Mouse (Mus musculus): ENCODE measurements around the gene Arl8a. TPM values are rescaled to one million over a fixed set of nuclear protein-coding genes. Genes with fewer than 3 reads are reported as not detected.
"Not testable (repeated sequence)": the region's sequence is repeated elsewhere in the genome, so short reads cannot be mapped to it uniquely, and the experiment has no call there.

Arl8a gene
- 329 and 392 TPM in 2 replicates for polyA plus RNA-seq (2015; fragmentation: Nextera tagmentation; extraction: Ambion mirVana)

DNA sequence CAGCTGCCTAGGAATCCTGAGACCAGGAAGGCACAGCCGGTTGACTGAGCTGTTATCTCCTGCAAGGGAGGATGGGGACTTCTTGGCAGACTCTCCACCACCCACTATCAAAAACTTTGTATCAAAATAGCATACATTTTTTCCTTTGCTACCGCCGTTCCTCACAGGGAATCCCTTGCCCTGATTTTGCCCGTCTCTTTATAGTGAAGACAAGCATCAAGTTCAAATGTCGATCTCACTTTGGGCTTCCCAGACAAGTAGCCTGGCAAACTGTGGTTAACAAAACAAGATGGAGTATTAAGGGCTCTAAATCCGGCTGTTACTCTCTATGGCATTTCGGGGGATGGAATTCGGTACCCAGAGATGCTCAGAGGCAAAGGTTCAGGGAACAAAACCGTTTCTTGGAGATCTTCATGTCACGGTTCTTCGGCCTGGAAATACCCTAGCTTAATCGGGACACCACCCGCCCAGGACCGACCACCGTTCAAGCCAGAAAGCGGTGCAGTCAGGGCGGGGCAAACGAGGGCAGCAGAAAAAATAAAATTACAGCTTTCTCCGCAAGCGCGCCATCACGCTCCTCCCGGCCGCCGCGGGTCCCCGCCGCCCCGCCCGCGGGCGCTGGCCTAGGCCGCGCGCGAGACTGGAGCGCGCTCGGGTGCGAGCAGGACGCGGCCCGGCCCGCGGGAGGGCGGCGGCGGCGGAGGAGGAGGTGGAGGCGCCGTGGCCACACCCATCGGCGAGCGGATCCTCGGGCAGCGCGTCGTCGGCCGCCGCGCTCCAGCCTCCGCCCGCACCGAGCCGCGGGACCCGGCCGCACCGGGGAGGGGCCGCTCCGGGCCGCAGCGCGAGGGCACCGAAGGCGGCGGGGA lies at the start of gene Arl8a:
Arl8a (plus strand) TSS at position 748 of the 869 bp plus-strand sequence.
- no peaks in the 10 kb centered on the region for H3K9me3 ChIP-seq (ENCODE audit: control insufficient read depth, low read length)
- peak within 1 kb of the TSS; percentile 98 for H3K27ac ChIP-seq (ENCODE audit: low read depth, low read length)
- no peaks in the 10 kb centered on the region for H3K27me3 ChIP-seq (replicated peaks; ENCODE audit: control insufficient read depth, insufficient read depth, low read length)
- H3K4me2 ChIP-seq (ENCODE audit: low read length): peak within 1 kb of the TSS; percentile 84
- ATAC-seq: peak; percentile 85
- peak within 1 kb of the TSS; percentile 99 for H3K9ac ChIP-seq (ENCODE audit: low read depth, low read length)
- H3K4me1 ChIP-seq (ENCODE audit: control insufficient read depth, insufficient read depth, low read depth, low read length): peaks cover 33% of the 10 kb centered on the region
- H3K4me3 ChIP-seq (ENCODE audit: low read length): peak within 1 kb of the TSS; percentile 98
- H3K36me3 ChIP-seq (ENCODE audit: control insufficient read depth, insufficient read depth, low read length): no peaks in the 10 kb centered on the region
- WGBS: under 1% methylated on average over 64 of the region's 78 CpGs

- Histone ChIP-seq H3K36me3 (ENCODE audit: control insufficient read depth, insufficient read depth, low read length) (no peaks in the 10 kb centered on the region), H3K27me3 (replicated peaks; ENCODE audit: control insufficient read depth, insufficient read depth, low read length) (peaks cover 5% of the 10 kb centered on the region; the same call in 1 of the 2 replicates), H3K4me1 (ENCODE audit: control insufficient read depth, insufficient read depth, low read depth, low read length) (no peaks in the 10 kb centered on the region; the same call in 1 of the 2 replicates), H3K9me3 (ENCODE audit: control insufficient read depth, low read length) (no peaks in the 10 kb centered on the region), H3K27ac (ENCODE audit: low read depth, low read length) (no peak overlapping the region), H3K9ac (ENCODE audit: low read depth, low read length) (no peak overlapping the region), H3K4me2 (ENCODE audit: low read length) (no peak overlapping the region), H3K4me3 (ENCODE audit: low read length) (no peak overlapping the region)
- no peak for ATAC-seq
- 92% methylated on average over 6 of the region's 6 CpGs for WGBS
These were observed 49.2 kb upstream of the Arl8a start for GRCm38 (mm10) chr1:135097441-135097840.

- H3K27ac ChIP-seq (ENCODE audit: low read depth, low read length): no peak overlapping the region
- no peak overlapping the region for H3K9ac ChIP-seq (ENCODE audit: low read depth, low read length)
- no peaks in the 10 kb centered on the region for H3K9me3 ChIP-seq (ENCODE audit: control insufficient read depth, low read length)
- H3K4me2 ChIP-seq (ENCODE audit: low read length): no peak overlapping the region
- peak; percentile 37; the same call in 1 of the 2 replicates for ATAC-seq
- 74% methylated on average over 5 of the region's 7 CpGs for WGBS
- H3K4me3 ChIP-seq (ENCODE audit: low read length): no peak overlapping the region
- no peaks in the 10 kb centered on the region for H3K36me3 ChIP-seq (ENCODE audit: control insufficient read depth, insufficient read depth, low read length)
- H3K27me3 ChIP-seq (replicated peaks; ENCODE audit: control insufficient read depth, insufficient read depth, low read length): peaks cover 10% of the 10 kb centered on the region
- no peaks in the 10 kb centered on the region; the same call in 1 of the 2 replicates for H3K4me1 ChIP-seq (ENCODE audit: control insufficient read depth, insufficient read depth, low read depth, low read length)
These were observed 48.2 kb upstream of the Arl8a start for GRCm38 (mm10) chr1:135098441-135098840.

DNA sequence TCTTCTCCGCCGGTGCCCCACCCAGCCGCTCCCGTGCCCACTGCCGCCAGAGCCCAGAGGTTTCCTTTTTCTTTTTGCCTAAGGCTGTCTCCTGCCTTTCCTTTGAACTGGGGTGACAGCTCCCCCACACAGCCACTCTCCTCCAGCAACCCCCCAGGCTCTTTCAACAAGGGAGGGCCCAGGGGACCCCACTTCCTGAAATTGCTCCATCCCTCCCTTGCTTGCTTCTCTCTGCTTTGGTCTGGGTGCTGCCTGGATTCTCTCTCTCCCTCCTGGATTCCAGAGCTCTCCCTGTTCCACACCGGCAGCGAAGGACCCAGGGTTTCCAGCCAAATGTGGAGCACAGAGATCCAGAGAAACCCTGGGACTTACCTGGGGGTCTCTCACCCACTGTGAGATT lies 46.2 kb upstream of the Arl8a start:
- H3K27ac ChIP-seq (ENCODE audit: low read depth, low read length): no peak overlapping the region
- 60% methylated on average over 7 of the region's 7 CpGs for WGBS
- H3K4me2 ChIP-seq (ENCODE audit: low read length): no peak overlapping the region
- ATAC-seq: no peak
- no peaks in the 10 kb centered on the region for H3K9me3 ChIP-seq (ENCODE audit: control insufficient read depth, low read length)
- no peak overlapping the region for H3K9ac ChIP-seq (ENCODE audit: low read depth, low read length)
- no peak overlapping the region for H3K4me3 ChIP-seq (ENCODE audit: low read length)
- H3K36me3 ChIP-seq (ENCODE audit: control insufficient read depth, insufficient read depth, low read length): no peaks in the 10 kb centered on the region
- H3K27me3 ChIP-seq (replicated peaks; ENCODE audit: control insufficient read depth, insufficient read depth, low read length): peaks cover 27% of the 10 kb centered on the region
- peaks cover 7% of the 10 kb centered on the region for H3K4me1 ChIP-seq (ENCODE audit: control insufficient read depth, insufficient read depth, low read depth, low read length)

GRCm38 (mm10) chr1:135105124-135105523 lies 41.5 kb upstream of the Arl8a start, which contains the start of gene Lgr6:
Gene Lgr6 (minus strand): TSS chr1:135105276.
- ATAC-seq: peak; percentile 16; the same call in 1 of the 2 replicates
- peak within 1 kb of the TSS; percentile 37 for H3K9ac ChIP-seq (ENCODE audit: low read depth, low read length)
- H3K4me3 ChIP-seq (ENCODE audit: low read length): peak within 1 kb of the TSS; percentile 38
- under 1% methylated on average over 40 of the region's 40 CpGs for WGBS
- H3K9me3 ChIP-seq (ENCODE audit: control insufficient read depth, low read length): no peaks in the 10 kb centered on the region
- peaks cover 37% of the 10 kb centered on the region for H3K27me3 ChIP-seq (replicated peaks; ENCODE audit: control insufficient read depth, insufficient read depth, low read length)
- H3K4me1 ChIP-seq (ENCODE audit: control insufficient read depth, insufficient read depth, low read depth, low read length): peaks cover 7% of the 10 kb centered on the region
- H3K4me2 ChIP-seq (ENCODE audit: low read length): peak within 1 kb of the TSS; percentile 60
- no peak within 1 kb of the TSS for H3K27ac ChIP-seq (ENCODE audit: low read depth, low read length)
- no peaks in the 10 kb centered on the region for H3K36me3 ChIP-seq (ENCODE audit: control insufficient read depth, insufficient read depth, low read length)

DNA sequence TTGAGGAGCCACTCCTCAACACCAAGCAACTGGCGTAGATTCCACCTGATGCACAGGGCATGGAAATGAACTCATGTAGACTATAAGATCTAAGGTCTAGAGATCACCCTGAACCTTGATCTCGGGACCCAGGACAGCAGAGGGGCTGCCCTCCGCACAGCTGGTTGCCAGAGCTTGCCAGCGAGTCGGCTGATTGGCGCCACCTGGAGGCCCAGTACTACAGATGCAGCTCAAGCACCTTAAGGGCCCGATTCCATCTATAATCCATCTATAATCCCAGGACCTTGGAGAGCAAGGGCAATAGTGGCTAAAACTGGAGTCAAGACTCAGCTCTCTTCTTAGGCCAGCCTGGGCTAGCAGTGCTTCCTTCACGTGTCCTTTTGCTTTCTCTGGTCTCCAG lies 40.7 kb upstream of the Arl8a start:
- no peak overlapping the region for H3K9ac ChIP-seq (ENCODE audit: low read depth, low read length)
- 5% methylated on average over 8 of the region's 8 CpGs for WGBS
- peaks cover 34% of the 10 kb centered on the region for H3K27me3 ChIP-seq (replicated peaks; ENCODE audit: control insufficient read depth, insufficient read depth, low read length)
- no peak overlapping the region for H3K27ac ChIP-seq (ENCODE audit: low read depth, low read length)
- no peak overlapping the region for H3K4me3 ChIP-seq (ENCODE audit: low read length)
- no peaks in the 10 kb centered on the region for H3K36me3 ChIP-seq (ENCODE audit: control insufficient read depth, insufficient read depth, low read length)
- H3K4me1 ChIP-seq (ENCODE audit: control insufficient read depth, insufficient read depth, low read depth, low read length): peaks cover 7% of the 10 kb centered on the region
- H3K4me2 ChIP-seq (ENCODE audit: low read length): no peak overlapping the region
- H3K9me3 ChIP-seq (ENCODE audit: control insufficient read depth, low read length): no peaks in the 10 kb centered on the region
- peak; percentile 23 for ATAC-seq

- H3K27me3 ChIP-seq (replicated peaks; ENCODE audit: control insufficient read depth, insufficient read depth, low read length): peaks cover 25% of the 10 kb centered on the region
- 49% methylated on average over 6 of the region's 6 CpGs for WGBS
- H3K9me3 ChIP-seq (ENCODE audit: control insufficient read depth, low read length): no peaks in the 10 kb centered on the region
- H3K4me1 ChIP-seq (ENCODE audit: control insufficient read depth, insufficient read depth, low read depth, low read length): peaks cover 7% of the 10 kb centered on the region
- no peaks in the 10 kb centered on the region for H3K36me3 ChIP-seq (ENCODE audit: control insufficient read depth, insufficient read depth, low read length)
- H3K9ac ChIP-seq (ENCODE audit: low read depth, low read length): no peak overlapping the region
- no peak for ATAC-seq
- no peak overlapping the region for H3K27ac ChIP-seq (ENCODE audit: low read depth, low read length)
- H3K4me3 ChIP-seq (ENCODE audit: low read length): no peak overlapping the region
- no peak overlapping the region for H3K4me2 ChIP-seq (ENCODE audit: low read length)
These were observed 38.0 kb upstream of the Arl8a start for GRCm38 (mm10) chr1:135108611-135109010.

GRCm38 (mm10) chr1:135110075-135110474 lies 36.5 kb upstream of the Arl8a start:
- H3K27me3 ChIP-seq (replicated peaks; ENCODE audit: control insufficient read depth, insufficient read depth, low read length): peaks cover 12% of the 10 kb centered on the region
- no peaks in the 10 kb centered on the region for H3K9me3 ChIP-seq (ENCODE audit: control insufficient read depth, low read length)
- 17% methylated on average over 6 of the region's 6 CpGs for WGBS
- H3K4me3 ChIP-seq (ENCODE audit: low read length): no peak overlapping the region
- H3K4me2 ChIP-seq (ENCODE audit: low read length): no peak overlapping the region
- H3K27ac ChIP-seq (ENCODE audit: low read depth, low read length): no peak overlapping the region
- H3K9ac ChIP-seq (ENCODE audit: low read depth, low read length): no peak overlapping the region
- peaks cover 3% of the 10 kb centered on the region for H3K4me1 ChIP-seq (ENCODE audit: control insufficient read depth, insufficient read depth, low read depth, low read length)
- no peaks in the 10 kb centered on the region for H3K36me3 ChIP-seq (ENCODE audit: control insufficient read depth, insufficient read depth, low read length)
- ATAC-seq: no peak

- WGBS: 60% methylated on average over 5 of the region's 5 CpGs
- H3K27ac ChIP-seq (ENCODE audit: low read depth, low read length); H3K4me1 ChIP-seq (ENCODE audit: control insufficient read depth, insufficient read depth, low read depth, low read length); H3K4me2 ChIP-seq (ENCODE audit: low read length); ATAC-seq; H3K36me3 ChIP-seq (ENCODE audit: control insufficient read depth, insufficient read depth, low read length); H3K9me3 ChIP-seq (ENCODE audit: control insufficient read depth, low read length); H3K4me3 ChIP-seq (ENCODE audit: low read length); H3K27me3 ChIP-seq (replicated peaks; ENCODE audit: control insufficient read depth, insufficient read depth, low read length); H3K9ac ChIP-seq (ENCODE audit: low read depth, low read length): not testable (repeated sequence)
These were observed 35.4 kb upstream of the Arl8a start for GRCm38 (mm10) chr1:135111271-135111670.

All from hindbrain, embryonic 16.5 days (tissue).